Mouse (Mus musculus): Measurements from ENCODE around the gene Tst. TPM values are rescaled to one million over a fixed set of nuclear protein-coding genes. Genes with fewer than 3 reads are reported as not detected.

The Tst gene
- polyA plus RNA-seq, 1 experiment from 2014 or later, result 9.8 TPM

DNA sequence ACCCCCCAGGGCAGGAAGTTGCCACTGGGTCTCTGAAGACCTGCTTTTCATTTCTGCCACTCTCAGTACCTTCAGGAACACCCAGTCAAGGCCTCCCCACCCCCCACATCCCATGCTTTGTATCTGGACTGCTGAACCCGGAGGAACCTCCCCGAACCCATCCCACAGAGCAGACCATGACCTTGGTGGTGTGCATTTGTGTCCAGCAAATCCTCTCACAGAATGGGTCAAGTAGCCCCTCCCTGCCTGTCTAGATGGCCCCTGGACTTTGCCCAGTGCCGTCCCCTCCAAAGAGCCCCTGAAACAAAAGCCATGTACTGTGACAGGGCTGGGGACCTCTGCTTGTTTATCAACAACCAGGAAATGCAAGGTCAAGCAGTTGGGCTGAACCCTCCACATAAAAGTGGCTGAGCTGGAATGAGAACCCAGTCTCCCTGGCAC lies 2.4 kb downstream of the Tst start:
- Histone ChIP-seq H3K27ac (replicated peaks) (peak overlapping the region; percentile 49), H3K27me3 (ENCODE audit: low read depth, poor library complexity, severe bottlenecking) (peaks cover 21% of the 10 kb centered on the region), H3K36me3 (no peaks in the 10 kb centered on the region), H3K4me1 (peaks cover 55% of the 10 kb centered on the region), H3K9me3 (replicated peaks) (no peaks in the 10 kb centered on the region), H3K4me3 (no peak overlapping the region)
- 58% methylated on average over 3 of the region's 3 CpGs for WGBS
- no peak for DNase-seq (ENCODE audit: low spot score)

- peaks cover 12% of the 10 kb centered on the region for H3K27me3 ChIP-seq (ENCODE audit: low read depth, poor library complexity, severe bottlenecking)
- no peaks in the 10 kb centered on the region for H3K36me3 ChIP-seq
- peaks cover 46% of the 10 kb centered on the region for H3K4me1 ChIP-seq
- H3K4me3 ChIP-seq, result no peak overlapping the region
- DNase-seq (ENCODE audit: low spot score), result no peak
- H3K27ac ChIP-seq (replicated peaks), result no peak overlapping the region
- no peaks in the 10 kb centered on the region for H3K9me3 ChIP-seq (replicated peaks)
- 88% methylated on average over 7 of the region's 7 CpGs for WGBS
These were observed 3.3 kb downstream of the Tst start for GRCm38 (mm10) chr15:78402423-78402822.

DNA sequence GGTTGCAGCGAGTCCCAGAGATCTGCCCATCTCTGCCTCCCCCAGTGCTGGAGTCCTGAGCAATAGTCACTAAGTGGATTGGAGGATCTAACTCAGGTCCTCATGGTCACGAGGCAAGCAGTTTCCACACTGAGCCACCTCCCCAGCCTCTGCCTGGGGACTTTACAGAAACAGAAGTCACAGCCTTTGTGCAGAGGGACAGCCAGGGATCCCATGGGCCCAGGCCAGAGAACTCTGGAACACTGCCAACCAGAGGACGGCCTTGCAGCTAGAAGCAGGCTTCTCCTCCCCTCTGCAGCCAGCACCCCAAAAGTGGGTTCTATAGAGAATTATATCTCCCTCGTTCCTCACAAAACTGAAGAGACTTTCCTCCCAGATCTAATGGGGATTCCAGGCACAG lies 3.8 kb downstream of the Tst start:
- Histone ChIP-seq H3K36me3 (no peaks in the 10 kb centered on the region), H3K27ac (replicated peaks) (no peak overlapping the region)
- 86% methylated on average over 4 of the region's 4 CpGs for WGBS

DNA sequence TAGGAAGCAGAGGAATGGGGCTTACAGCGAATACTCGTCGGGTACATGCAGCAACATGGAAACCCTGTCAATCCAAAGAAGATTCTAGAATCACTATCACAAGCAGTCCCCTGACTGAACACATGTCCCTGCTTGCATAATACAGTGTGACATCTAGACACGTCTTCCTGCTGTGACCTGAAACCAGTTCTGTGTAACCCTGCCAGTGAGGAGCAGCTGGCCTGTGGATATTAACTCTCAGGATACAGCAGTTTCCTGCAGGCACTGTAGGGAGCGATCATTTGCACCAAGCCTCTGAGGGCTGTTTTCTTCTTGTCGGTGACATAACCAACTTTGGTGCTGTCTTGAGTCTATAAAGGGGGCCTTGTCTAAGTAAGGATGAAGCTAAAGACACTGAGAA lies 4.4 kb downstream of the Tst start:
- Histone ChIP-seq H3K36me3 (no peaks in the 10 kb centered on the region), H3K9me3 (replicated peaks) (no peaks in the 10 kb centered on the region), H3K27ac (replicated peaks) (0 out of 2 replicates have a peak overlapping the region, but pooled peaks have one; percentile 23), H3K27me3 (ENCODE audit: low read depth, poor library complexity, severe bottlenecking) (peaks cover 11% of the 10 kb centered on the region), H3K4me3 (no peak overlapping the region), H3K4me1 (peaks cover 36% of the 10 kb centered on the region)
- no peak for DNase-seq (ENCODE audit: low spot score)
- WGBS, result 90% methylated on average over 6 of the region's 6 CpGs

More for the DNA sequence above, 3.8 kb downstream of the Tst start:
- Histone ChIP-seq H3K9me3 (replicated peaks) (no peaks in the 10 kb centered on the region), H3K4me3 (no peak overlapping the region), H3K4me1 (peaks cover 41% of the 10 kb centered on the region), H3K27me3 (ENCODE audit: low read depth, poor library complexity, severe bottlenecking) (peaks cover 11% of the 10 kb centered on the region)
- DNase-seq (ENCODE audit: low spot score), result no peak

DNA sequence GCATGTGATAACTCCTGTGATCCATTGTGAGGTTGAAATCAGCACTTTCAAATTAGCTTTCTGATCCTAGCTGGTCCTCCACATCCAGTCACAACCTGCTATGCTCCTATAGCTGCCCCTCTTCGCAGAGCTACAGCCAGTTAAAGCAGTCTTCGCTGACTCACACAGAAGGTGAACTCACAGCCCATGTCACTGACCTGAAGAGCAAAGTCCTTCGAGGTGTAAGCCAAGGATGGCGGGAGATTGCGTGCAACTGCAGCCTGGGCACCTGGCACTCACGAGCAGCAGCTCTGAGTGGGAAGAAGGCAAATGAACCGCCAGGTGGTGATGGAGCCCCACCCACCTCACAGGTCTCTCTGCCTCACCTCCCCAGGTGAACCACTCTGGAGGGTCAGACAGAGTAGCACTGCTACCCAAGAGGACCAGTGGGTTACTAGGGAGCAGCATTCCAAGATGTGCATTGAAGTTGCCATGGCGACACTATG lies 10.2 kb downstream of the Tst start, which contains the start of gene Tex33:
Tex33 (minus strand) TSS at position 435 of the 485 bp plus-strand sequence.
- Histone ChIP-seq H3K4me1 (peaks cover 7% of the 10 kb centered on the region), H3K27me3 (ENCODE audit: low read depth, poor library complexity, severe bottlenecking) (no peaks in the 10 kb centered on the region), H3K9me3 (replicated peaks) (no peaks in the 10 kb centered on the region), H3K36me3 (no peaks in the 10 kb centered on the region), H3K4me3 (no peak within 1 kb of the TSS), H3K27ac (replicated peaks) (no peak within 1 kb of the TSS)
- WGBS, result 86% methylated on average over 8 of the region's 8 CpGs
- no peak for DNase-seq (ENCODE audit: low spot score)

GRCm38 (mm10) chr15:78390855-78391254 lies 14.9 kb downstream of the Tst start:
- Histone ChIP-seq H3K4me3 (no peak overlapping the region), H3K36me3 (no peaks in the 10 kb centered on the region), H3K27me3 (ENCODE audit: low read depth, poor library complexity, severe bottlenecking) (no peaks in the 10 kb centered on the region), H3K4me1 (peaks cover 10% of the 10 kb centered on the region), H3K9me3 (replicated peaks) (no peaks in the 10 kb centered on the region), H3K27ac (replicated peaks) (no peak overlapping the region)
- WGBS, result 85% methylated on average over 3 of the region's 3 CpGs
- DNase-seq (ENCODE audit: low spot score), result no peak

DNA sequence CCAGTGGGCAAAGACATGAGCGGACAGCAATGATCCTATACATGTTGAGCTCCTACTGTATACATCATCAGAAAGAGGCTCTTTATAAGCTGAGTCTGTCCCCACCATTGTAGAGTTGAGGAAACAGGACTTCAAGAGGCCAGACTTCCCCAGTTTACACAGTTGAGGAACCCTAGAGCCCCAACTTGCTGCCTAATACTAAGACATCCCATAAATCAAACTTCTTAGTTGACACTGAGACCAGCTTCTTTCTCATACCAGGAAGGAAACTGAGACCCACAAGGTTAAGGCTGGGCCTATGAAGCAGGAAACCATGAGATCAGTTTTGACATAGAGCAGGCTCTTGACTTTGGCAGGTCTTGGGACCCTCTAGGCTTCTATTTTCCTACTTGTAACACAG lies 20.1 kb downstream of the Tst start:
- Histone ChIP-seq H3K4me3 (no peak overlapping the region), H3K4me1 (peaks cover 8% of the 10 kb centered on the region), H3K27ac (replicated peaks) (no peak overlapping the region), H3K9me3 (replicated peaks) (no peaks in the 10 kb centered on the region), H3K36me3 (no peaks in the 10 kb centered on the region), H3K27me3 (ENCODE audit: low read depth, poor library complexity, severe bottlenecking) (no peaks in the 10 kb centered on the region)
- DNase-seq (ENCODE audit: low spot score), result no peak
- WGBS, result 92% methylated on average over 1 of the region's 1 CpGs

DNA sequence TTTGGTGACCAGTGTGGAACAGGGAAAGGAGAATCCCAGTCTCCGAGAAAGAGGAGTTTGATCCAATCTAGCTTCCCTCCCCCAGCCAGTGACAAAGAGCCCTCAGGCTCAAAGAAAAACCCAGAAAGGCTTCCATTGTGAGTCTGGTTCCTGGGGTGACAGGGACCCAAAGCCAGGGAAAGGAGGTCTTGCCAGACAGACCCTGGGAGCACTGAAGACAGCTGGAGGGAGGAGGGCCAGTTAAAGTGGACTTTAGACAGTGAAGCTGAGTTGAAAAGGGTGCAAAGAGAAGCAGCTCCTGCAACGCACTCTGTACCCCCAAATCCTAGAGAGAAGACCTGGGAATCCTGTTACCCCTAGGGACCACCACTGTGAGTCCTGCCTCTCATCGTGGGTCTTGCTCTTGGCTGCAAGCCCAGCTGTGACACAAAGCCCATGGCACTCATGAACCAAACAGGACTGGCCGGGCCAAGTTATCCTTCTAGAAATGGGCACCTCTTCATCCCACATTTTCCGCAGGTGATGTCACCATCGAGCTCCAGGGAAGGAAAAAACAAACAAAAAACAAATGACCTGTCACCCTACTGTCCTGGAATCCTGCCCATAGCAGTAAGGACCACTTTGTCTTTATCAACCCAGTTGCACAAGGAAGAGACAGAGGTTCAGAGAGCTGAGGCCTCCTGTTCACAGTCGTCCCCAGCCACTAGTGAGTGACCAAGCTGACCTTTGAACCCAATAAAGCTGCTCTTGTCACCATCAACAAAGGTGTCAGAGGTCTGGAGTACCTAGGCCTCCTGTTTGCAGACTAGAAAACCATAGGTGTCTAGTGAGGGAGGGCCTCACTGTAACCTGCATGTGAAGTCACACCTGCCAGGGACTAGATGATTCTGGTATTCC lies 21.2 kb downstream of the Tst start:
- Histone ChIP-seq H3K36me3 (no peaks in the 10 kb centered on the region), H3K4me1 (peaks cover 8% of the 10 kb centered on the region), H3K4me3 (no peak overlapping the region), H3K27ac (replicated peaks) (no peak overlapping the region), H3K9me3 (replicated peaks) (0 out of 2 replicates have a peak, but pooled peaks cover under 1% of the 10 kb centered on the region), H3K27me3 (ENCODE audit: low read depth, poor library complexity, severe bottlenecking) (no peaks in the 10 kb centered on the region)
- 81% methylated on average over 7 of the region's 7 CpGs for WGBS
- no peak for DNase-seq (ENCODE audit: low spot score)

- no peak overlapping the region for H3K27ac ChIP-seq (replicated peaks)
These were observed 22.1 kb downstream of the Tst start for GRCm38 (mm10) chr15:78383450-78384219.

GRCm38 (mm10) chr15:78382115-78382514 lies 23.6 kb downstream of the Tst start:
- WGBS, result 77% methylated on average over 4 of the region's 4 CpGs
- H3K27ac ChIP-seq (replicated peaks), result no peak overlapping the region

More at GRCm38 (mm10) chr15:78383450-78384219, 22.1 kb downstream of the Tst start:
- peaks cover 8% of the 10 kb centered on the region for H3K4me1 ChIP-seq
- no peaks in the 10 kb centered on the region for H3K36me3 ChIP-seq
- H3K4me3 ChIP-seq, result no peak overlapping the region
- H3K27me3 ChIP-seq (ENCODE audit: low read depth, poor library complexity, severe bottlenecking), result peaks cover 3% of the 10 kb centered on the region; the same call in 1 of the 2 replicates
- DNase-seq (ENCODE audit: low spot score), result no peak
- WGBS, result 89% methylated on average over 11 of the region's 11 CpGs
- 0 out of 2 replicates have a peak, but pooled peaks cover 4% of the 10 kb centered on the region for H3K9me3 ChIP-seq (replicated peaks)

DNA sequence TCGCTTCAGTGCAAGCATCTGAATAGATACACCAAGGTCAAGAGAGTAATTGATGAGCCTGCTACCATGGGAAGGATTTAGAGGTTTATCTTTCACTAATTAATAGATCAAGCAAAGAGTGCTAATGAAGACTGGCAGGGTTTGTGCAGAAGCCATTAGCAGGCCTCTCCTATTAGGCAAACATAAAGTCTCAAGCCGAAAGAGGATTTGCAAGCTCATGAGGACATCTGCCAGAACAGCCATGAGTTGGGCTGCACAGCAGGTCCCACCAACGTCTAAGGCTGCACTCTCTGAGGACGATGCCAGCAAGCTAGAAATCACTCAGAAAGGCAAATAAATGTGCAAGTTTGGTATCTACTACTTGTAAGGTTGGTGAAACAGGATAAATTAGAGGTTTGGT lies 25.0 kb downstream of the Tst start:
- Histone ChIP-seq H3K4me1 (0 out of 2 replicates have a peak, but pooled peaks cover 3% of the 10 kb centered on the region), H3K27me3 (ENCODE audit: low read depth, poor library complexity, severe bottlenecking) (peaks cover 9% of the 10 kb centered on the region; the same call in 1 of the 2 replicates), H3K9me3 (replicated peaks) (0 out of 2 replicates have a peak, but pooled peaks cover 4% of the 10 kb centered on the region), H3K4me3 (no peak overlapping the region), H3K36me3 (no peaks in the 10 kb centered on the region), H3K27ac (replicated peaks) (no peak overlapping the region)
- 66% methylated on average over 4 of the region's 4 CpGs for WGBS
- no peak for DNase-seq (ENCODE audit: low spot score)

More at GRCm38 (mm10) chr15:78382115-78382514, 23.6 kb downstream of the Tst start:
- Histone ChIP-seq H3K36me3 (no peaks in the 10 kb centered on the region), H3K4me1 (0 out of 2 replicates have a peak, but pooled peaks cover 3% of the 10 kb centered on the region), H3K27me3 (ENCODE audit: low read depth, poor library complexity, severe bottlenecking) (peaks cover 9% of the 10 kb centered on the region; the same call in 1 of the 2 replicates), H3K9me3 (replicated peaks) (0 out of 2 replicates have a peak, but pooled peaks cover 4% of the 10 kb centered on the region), H3K4me3 (no peak overlapping the region)
- DNase-seq (ENCODE audit: low spot score), result no peak

DNA sequence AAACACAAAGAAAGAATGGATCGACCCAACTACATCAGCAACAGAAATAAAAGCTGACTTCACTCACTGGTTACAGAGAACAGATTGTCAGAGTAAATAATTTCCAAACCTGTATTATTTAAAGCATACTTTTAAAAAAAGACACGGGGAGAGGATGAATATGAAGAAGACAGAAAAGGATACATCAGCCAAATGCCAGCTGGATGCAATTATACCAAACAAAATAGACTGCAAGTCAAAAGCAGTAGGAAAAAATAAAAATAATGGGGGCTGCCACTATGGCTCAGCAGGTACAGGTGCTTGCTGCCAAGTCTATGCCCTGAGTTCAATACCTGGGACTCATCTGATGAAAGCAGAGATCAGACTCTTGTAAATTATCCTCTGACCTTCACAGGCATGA lies 25.5 kb downstream of the Tst start:
- Histone ChIP-seq H3K27me3 (ENCODE audit: low read depth, poor library complexity, severe bottlenecking) (peaks cover 9% of the 10 kb centered on the region; the same call in 1 of the 2 replicates), H3K4me1 (0 out of 2 replicates have a peak, but pooled peaks cover 3% of the 10 kb centered on the region), H3K27ac (replicated peaks) (no peak overlapping the region), H3K9me3 (replicated peaks) (0 out of 2 replicates have a peak, but pooled peaks cover 4% of the 10 kb centered on the region), H3K4me3 (no peak overlapping the region), H3K36me3 (no peaks in the 10 kb centered on the region)
- 88% methylated on average over 2 of the region's 2 CpGs for WGBS
- DNase-seq (ENCODE audit: low spot score), result no peak
